Mouse (Mus musculus): ENCODE data around the gene Styx.

DNA sequence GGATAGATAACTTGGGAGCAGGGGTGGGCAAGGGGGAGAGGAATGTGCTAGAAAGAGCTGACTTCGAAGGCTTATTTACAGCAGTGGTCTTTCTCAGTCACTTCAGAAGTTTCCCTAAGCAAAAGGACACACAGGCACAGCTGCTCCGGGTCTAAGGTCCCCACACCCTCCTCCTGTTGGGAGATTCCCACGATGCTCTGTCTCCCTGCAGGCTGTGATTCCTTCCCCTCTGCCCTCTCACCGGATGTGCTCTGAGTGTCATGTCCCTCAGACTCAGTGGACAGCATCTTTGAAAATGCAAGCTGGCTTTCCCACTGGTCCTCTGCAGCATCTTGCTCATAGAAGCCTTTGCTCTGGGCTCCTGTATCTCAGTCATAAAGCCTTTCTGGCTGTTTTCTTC, 101.3 kb downstream of the Styx start:
- no peak for TF ChIP-seq CTCF (IDR thresholded peaks at IDR 0.05; ENCODE audit: low read depth)
- TF ChIP-seq EP300 (IDR thresholded peaks at IDR 0.05; ENCODE audit: low read depth), result no peak
